Mouse (Mus musculus) testis, adult 2 months (tissue): ENCODE measurements around the gene Hps5. TPM values are rescaled to one million over a fixed set of nuclear protein-coding genes. Genes with fewer than 3 reads are reported as not detected.
"Not testable (repeated sequence)": the region's sequence is repeated elsewhere in the genome, so short reads cannot be mapped to it uniquely, and the experiment has no call there.

ENCODE experiments used
- H3K27ac ChIP-seq: fragments of 200-500 bp; 2 replicates; pipeline ENCODE4 v1.5.1; 2012; ENCODE audit warnings: low read depth, low read length; ENCODE audit not compliant: control insufficient read depth, insufficient read depth
- H3K27me3 ChIP-seq: fragments of 200-500 bp; 2 replicates; pipeline ENCODE4 v1.6.1; 2012; ENCODE audit warnings: mild to moderate bottlenecking, low read length, moderate library complexity; ENCODE audit not compliant: control insufficient read depth, insufficient read depth
- H3K36me3 ChIP-seq: fragments of 200-500 bp; 2 replicates; pipeline ENCODE4 v1.6.1; 2012; ENCODE audit warnings: mild to moderate bottlenecking, low read length; ENCODE audit not compliant: control insufficient read depth, insufficient read depth
- H3K4me1 ChIP-seq: fragments of 200-500 bp; 2 replicates; pipeline ENCODE4 v1.6.1; 2012; ENCODE audit warnings: low read length; ENCODE audit not compliant: control insufficient read depth, insufficient read depth
- H3K4me3 ChIP-seq: fragments of 200-500 bp; 2 replicates; pipeline ENCODE4 v1.5.1; 2012; ENCODE audit warnings: low read depth, mild to moderate bottlenecking, low read length, moderate library complexity, mixed read lengths; ENCODE audit not compliant: control insufficient read depth
- CTCF ChIP-seq: fragments of 200-500 bp; IDR thresholded peaks from 2 replicates; pipeline ENCODE4 v1.5.1; 2012; ENCODE audit warnings: low read depth, mild to moderate bottlenecking, inconsistent platforms, low read length, moderate library complexity; ENCODE audit not compliant: control insufficient read depth, insufficient read depth, insufficient replicate concordance
- POLR2A ChIP-seq: fragments of 200-500 bp; IDR thresholded peaks from 2 replicates; pipeline ENCODE4 v1.6.1; 2012; ENCODE audit warnings: low read depth, mild to moderate bottlenecking, inconsistent platforms, low read length, moderate library complexity; ENCODE audit not compliant: control insufficient read depth
- polyA plus RNA-seq: library from polyadenylated mRNA; depleted of rRNA; stranded (reverse); fragments of >200 nt; gene quantifications from 2 replicates; pipeline ENCODE4 v1.2.3, GENCODE M21; 2012

The Hps5 gene
- polyA plus RNA-seq, 1 experiment: 16.5 TPM

GRCm38 (mm10) chr7:46827046-46827802 lies 31.4 kb upstream of the Hps5 start:
- no peak overlapping the region for H3K4me3 ChIP-seq
- no peak overlapping the region for H3K27ac ChIP-seq
- H3K36me3 ChIP-seq: no peaks in the 10 kb centered on the region; the same call in 1 of the 2 replicates
- TF ChIP-seq CTCF (no peak), POLR2A (no peak)
- H3K4me1 ChIP-seq: peaks cover 2% of the 10 kb centered on the region
- H3K27me3 ChIP-seq: no peaks in the 10 kb centered on the region

DNA sequence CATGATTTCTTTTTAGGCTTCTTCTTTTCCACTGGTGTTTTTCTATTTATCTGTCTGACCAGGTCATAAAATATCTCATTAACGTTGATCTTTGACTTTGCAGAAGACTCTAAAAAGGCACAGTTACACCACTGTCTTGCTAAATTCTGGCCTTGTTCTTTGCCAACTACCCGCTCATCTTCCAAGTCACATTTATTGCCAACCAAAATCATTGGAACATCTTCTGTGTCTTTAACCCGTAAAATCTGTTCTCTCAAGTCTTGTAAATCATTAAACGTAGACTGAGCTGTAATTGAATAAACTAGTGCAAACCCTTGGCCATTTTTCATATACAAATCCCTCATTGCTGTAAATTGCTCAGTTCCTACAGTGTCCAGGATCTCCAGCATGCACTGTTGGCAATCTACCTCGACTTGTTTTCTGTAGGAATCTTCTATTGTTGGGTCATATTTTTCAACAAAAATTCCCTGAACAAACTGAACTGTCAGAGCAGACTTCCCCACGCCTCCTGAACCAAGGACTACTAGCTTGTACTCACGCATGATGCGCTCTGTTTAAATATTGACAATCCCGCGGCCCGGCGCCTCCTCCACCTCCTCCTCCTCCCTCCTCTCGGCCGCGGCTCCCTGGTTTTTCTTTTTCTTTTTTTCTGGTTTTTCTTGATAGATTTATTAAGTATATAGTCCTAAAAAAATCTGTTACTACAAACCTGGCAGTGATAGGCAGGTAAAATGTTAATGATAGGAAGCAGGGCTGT lies 25.2 kb upstream of the Hps5 start:
- H3K36me3 ChIP-seq, H3K27me3 ChIP-seq, H3K27ac ChIP-seq: not testable (repeated sequence)

GRCm38 (mm10) chr7:46814012-46814411 lies 18.1 kb upstream of the Hps5 start:
- no peak for TF ChIP-seq CTCF
- TF ChIP-seq POLR2A: no peak
- Histone ChIP-seq H3K27me3 (no peaks in the 10 kb centered on the region), H3K36me3 (peaks cover 3% of the 10 kb centered on the region), H3K27ac (no peak overlapping the region), H3K4me1 (no peaks in the 10 kb centered on the region), H3K4me3 (no peak overlapping the region)

More for the DNA sequence above, 25.2 kb upstream of the Hps5 start:
- H3K4me3 ChIP-seq, H3K4me1 ChIP-seq: not testable (repeated sequence)

- Histone ChIP-seq H3K27ac (no peak overlapping the region), H3K4me3 (no peak overlapping the region), H3K27me3 (no peaks in the 10 kb centered on the region), H3K4me1 (no peaks in the 10 kb centered on the region), H3K36me3 (peaks cover 6% of the 10 kb centered on the region)
- TF ChIP-seq CTCF: no peak
- no peak for TF ChIP-seq POLR2A
Measured at GRCm38 (mm10) chr7:46810325-46810724, 14.5 kb upstream of the Hps5 start.

GRCm38 (mm10) chr7:46796779-46797178 lies 915 bp upstream of the Hps5 start:
- Histone ChIP-seq H3K27ac (no peak overlapping the region), H3K4me1 (peaks cover 2% of the 10 kb centered on the region; the same call in 1 of the 2 replicates), H3K4me3 (peak overlapping the region; percentile 95), H3K27me3 (no peaks in the 10 kb centered on the region), H3K36me3 (peaks cover 2% of the 10 kb centered on the region; the same call in 1 of the 2 replicates)
- TF ChIP-seq POLR2A (no peak), CTCF (no peak)

- peaks cover 2% of the 10 kb centered on the region; the same call in 1 of the 2 replicates for H3K36me3 ChIP-seq
- H3K27me3 ChIP-seq: no peaks in the 10 kb centered on the region
- H3K4me3 ChIP-seq: peak overlapping the region; percentile 95
- peaks cover 2% of the 10 kb centered on the region; the same call in 1 of the 2 replicates for H3K4me1 ChIP-seq
- peak overlapping the region; percentile 92 for H3K27ac ChIP-seq
- TF ChIP-seq CTCF (no peak), POLR2A (no peak)
Measured at GRCm38 (mm10) chr7:46796206-46796679, 379 bp upstream of the Hps5 start.

- TF ChIP-seq CTCF (no peak), POLR2A (no peak)
- peaks cover 2% of the 10 kb centered on the region; the same call in 1 of the 2 replicates for H3K4me1 ChIP-seq
Measured at GRCm38 (mm10) chr7:46793871-46794270, 2.0 kb downstream of the Hps5 start.

More at GRCm38 (mm10) chr7:46793871-46794270, 2.0 kb downstream of the Hps5 start:
- H3K27me3 ChIP-seq: no peaks in the 10 kb centered on the region
- no peak overlapping the region for H3K27ac ChIP-seq
- H3K36me3 ChIP-seq: no peaks in the 10 kb centered on the region
- peak overlapping the region; percentile 33; the same call in 1 of the 2 replicates for H3K4me3 ChIP-seq
